Mouse (Mus musculus) kidney, adult 18-20 months (tissue): Measurements from ENCODE around the gene Lrpap1.

Experiments
- DNase-seq: peaks from one replicate; pipeline ENCODE4 v3.0.0; 2021

Lrpap1 gene

DNA sequence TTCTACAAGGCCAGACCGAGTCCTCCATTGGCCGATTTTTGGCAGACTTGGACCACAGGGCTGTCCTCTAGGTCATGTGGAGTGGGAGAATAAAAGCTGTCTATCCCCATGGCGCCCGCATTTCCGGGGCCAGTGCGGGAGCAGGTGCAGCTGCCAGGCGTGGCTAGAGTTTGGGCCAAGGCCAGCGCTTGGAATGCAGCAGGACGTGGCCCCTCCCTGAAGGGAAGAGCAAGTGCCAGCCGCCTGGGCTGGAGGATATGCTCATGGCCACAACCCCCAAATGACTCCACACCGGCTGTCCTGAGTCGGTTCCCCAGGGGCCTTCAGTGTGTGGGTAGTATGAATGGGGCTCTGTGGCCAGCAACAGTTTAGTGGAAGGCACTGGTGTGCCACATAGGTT lies 50.5 kb downstream of the Lrpap1 start:
- peak; percentile 55 for DNase-seq

GRCm38 (mm10) chr5:35054628-35055027 lies 50.9 kb downstream of the Lrpap1 start:
- DNase-seq, result no peak

DNA sequence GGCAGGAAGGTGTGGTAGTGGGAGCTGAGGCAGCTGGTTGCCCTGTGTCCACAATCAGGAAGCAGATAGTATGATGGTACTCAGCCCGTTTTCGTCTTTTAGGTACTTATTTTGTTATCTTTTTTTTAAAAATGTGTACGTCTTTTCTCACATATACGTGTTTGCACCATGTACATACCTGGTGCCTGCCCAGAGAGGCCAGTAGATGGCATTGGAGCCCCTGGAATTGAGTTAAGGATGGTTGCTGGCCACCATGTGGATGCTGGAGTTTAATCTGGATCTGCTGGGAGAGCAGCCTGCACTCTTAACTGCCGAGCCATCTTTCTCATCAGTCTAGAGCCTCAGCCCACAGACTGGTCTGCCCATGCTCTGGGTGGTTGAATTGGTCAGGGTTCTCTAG lies 55.0 kb downstream of the Lrpap1 start:
- DNase-seq, result no peak

GRCm38 (mm10) chr5:35043110-35043451 lies 62.5 kb downstream of the Lrpap1 start:
- DNase-seq, result peak; percentile 77

DNA sequence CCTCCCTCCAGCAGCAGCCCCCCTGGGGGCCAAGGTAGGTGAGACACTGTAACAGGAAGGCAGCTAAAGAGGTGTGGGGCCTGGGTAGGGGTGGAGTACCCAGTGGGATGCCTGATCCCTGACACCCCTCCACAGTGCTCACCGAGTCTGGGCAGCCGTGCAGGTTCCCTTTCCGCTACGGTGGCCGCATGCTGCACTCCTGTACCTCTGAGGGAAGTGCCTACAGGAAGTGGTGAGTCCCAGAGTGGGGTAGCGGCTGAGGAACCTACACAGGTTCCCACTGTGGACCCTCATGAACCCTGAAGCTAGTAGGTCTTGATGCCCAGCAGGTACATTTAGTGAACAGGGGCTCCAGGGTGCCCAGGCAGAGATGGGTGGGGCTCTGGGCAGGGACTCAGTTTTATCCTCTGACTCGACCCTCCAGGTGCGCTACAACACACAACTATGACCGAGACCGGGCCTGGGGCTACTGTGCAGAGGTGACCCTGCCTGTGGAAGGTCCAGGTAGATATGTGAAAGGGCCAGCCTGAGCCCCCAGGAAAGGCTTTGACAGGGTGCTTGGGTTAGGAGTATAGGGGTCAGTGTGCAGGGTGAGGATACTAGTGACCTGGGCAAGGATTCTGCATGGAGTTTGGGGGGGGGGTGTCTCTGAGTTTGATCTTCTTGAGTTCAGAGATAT lies 63.0 kb downstream of the Lrpap1 start:
- peak; percentile 17 for DNase-seq
